Mouse (Mus musculus) kidney, embryonic 15.5 days (tissue): Measurements from ENCODE around the gene Cbr4. TPM values are rescaled to one million over a fixed set of nuclear protein-coding genes. Genes with fewer than 3 reads are reported as not detected.

Source experiments
- ATAC-seq: fragments of 200-750 bp; cut with Nextera tagmentation; replicated peaks from 2 replicates; pipeline ENCODE4 v1.8.0; 2017; ENCODE audit warnings: moderate TSS enrichment; ENCODE audit not compliant: low FRiP score
- H3K27ac ChIP-seq: fragments of 300-500 bp; sonication (generic); 2 replicates; pipeline ENCODE4 v1.5.1; 2015; ENCODE audit warnings: mild to moderate bottlenecking, inconsistent platforms
- H3K27me3 ChIP-seq: fragments of 300-500 bp; sonication (generic); 2 replicates; pipeline ENCODE4 v1.6.1; 2015; ENCODE audit warnings: inconsistent platforms
- H3K36me3 ChIP-seq: fragments of 300-500 bp; sonication (generic); 2 replicates; pipeline ENCODE4 v1.6.1; 2015; ENCODE audit warnings: inconsistent platforms
- H3K4me1 ChIP-seq: fragments of 300-500 bp; sonication (generic); 2 replicates; pipeline ENCODE4 v1.6.1; 2015; ENCODE audit warnings: inconsistent platforms
- H3K4me2 ChIP-seq: fragments of 300-500 bp; sonication (generic); 2 replicates; pipeline ENCODE4 v1.6.1; 2015; ENCODE audit warnings: moderate library complexity, mild to moderate bottlenecking, inconsistent platforms
- H3K4me3 ChIP-seq: fragments of 300-500 bp; sonication (generic); replicated peaks from 2 replicates; pipeline ENCODE4 v1.5.1; 2015; ENCODE audit warnings: mild to moderate bottlenecking, inconsistent platforms
- H3K9ac ChIP-seq: fragments of 300-500 bp; sonication (generic); 2 replicates; pipeline ENCODE4 v1.6.1; 2015; ENCODE audit warnings: mild to moderate bottlenecking, inconsistent platforms
- H3K9me3 ChIP-seq: fragments of 300-500 bp; sonication (generic); replicated peaks from 2 replicates; pipeline ENCODE4 v1.6.1; 2016; ENCODE audit warnings: inconsistent platforms
- WGBS: fragments of 180-500 bp; shearing (Covaris S2); methylation state at CpG from one replicate; pipeline ENCODE4 v1.1.7; 2015; ENCODE audit warnings: mixed read lengths; 5-methylcytosine and 5-hydroxymethylcytosine counted together
- polyA plus RNA-seq: library from polyadenylated mRNA; unstranded; fragments of >200 nt; fragmentation: Nextera tagmentation; extraction: Ambion mirVana; gene quantifications from 2 replicates; pipeline ENCODE4 v1.2.1, GENCODE M21; 2015

Gene Cbr4
- polyA plus RNA-seq, 1 experiment from 2014 or later: 31.1 TPM

DNA sequence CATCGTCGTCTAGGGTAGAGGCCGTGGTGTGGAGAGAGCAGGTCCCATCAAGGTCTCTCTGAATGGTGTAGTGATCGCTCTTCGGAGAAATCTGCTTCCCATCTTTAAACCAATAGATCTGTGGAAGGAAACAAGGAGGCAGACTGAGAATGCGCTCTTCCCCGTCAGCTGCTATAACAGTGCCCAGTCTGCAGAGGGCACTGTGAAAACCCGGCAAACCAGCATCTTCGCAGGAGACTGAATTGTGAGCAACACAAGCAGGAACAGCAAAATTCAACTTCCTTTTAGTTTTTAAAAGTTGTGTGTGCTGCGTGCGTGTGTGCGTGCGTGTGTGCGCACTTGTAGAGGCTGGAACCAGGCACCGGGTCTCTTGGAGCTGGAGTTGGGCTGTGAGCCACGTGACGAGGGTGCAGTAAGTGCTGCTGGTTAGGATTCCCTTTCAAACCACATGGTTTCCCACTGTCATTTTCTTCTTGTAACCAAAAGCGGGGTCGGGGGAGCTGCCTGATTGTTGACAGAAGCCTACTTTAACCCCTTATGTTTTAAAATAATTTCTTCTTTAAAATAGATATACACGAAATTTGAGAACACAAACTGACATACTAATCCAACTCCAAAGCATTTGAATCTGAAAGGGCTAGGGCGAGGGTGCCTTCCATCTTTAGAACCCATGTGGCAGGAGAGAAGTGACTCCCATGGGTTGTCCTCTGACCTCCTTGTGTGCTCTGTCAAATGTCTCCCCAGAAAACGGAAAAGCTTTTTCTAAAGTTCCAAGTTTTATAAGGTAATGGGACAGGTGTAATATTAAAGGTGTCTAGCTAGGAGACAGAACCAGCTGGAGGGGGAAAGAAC is 44.6 kb downstream of the Cbr4 start:
- no peak overlapping the region for H3K4me3 ChIP-seq
- 0 out of 2 replicates have a peak, but pooled peaks have one; percentile 4 for ATAC-seq
- no peaks in the 10 kb centered on the region for H3K27me3 ChIP-seq
- H3K4me1 ChIP-seq: no peaks in the 10 kb centered on the region
- WGBS: 72% methylated on average over 22 of the region's 22 CpGs
- H3K27ac ChIP-seq: no peak overlapping the region
- no peak overlapping the region for H3K9ac ChIP-seq
- peaks cover 55% of the 10 kb centered on the region for H3K36me3 ChIP-seq
- no peaks in the 10 kb centered on the region for H3K9me3 ChIP-seq
- no peak overlapping the region for H3K4me2 ChIP-seq

DNA sequence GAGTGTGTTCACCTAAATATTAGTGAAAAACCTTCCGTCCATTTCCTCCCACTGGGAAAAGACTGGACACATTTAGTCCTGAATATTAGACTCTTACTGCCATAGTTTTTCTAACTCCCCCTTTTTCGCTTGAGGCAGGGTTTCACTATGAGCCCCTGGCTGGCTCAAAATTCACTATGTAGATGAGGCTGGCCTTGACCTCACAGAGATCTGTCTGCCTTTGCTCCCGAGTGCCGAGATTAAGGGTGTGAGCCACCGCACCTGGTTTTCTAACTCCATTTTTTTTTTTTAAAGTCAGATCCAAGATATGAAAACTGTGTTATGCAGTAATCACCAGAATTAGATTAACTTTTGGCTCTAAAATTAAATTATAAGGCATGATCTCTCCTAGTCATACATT is 45.3 kb downstream of the Cbr4 start:
- Histone ChIP-seq H3K9me3 (no peaks in the 10 kb centered on the region), H3K27me3 (no peaks in the 10 kb centered on the region), H3K4me1 (no peaks in the 10 kb centered on the region), H3K4me3 (no peak overlapping the region), H3K27ac (no peak overlapping the region), H3K9ac (no peak overlapping the region), H3K4me2 (no peak overlapping the region), H3K36me3 (peaks cover 54% of the 10 kb centered on the region)
- no peak for ATAC-seq
- 80% methylated on average over 5 of the region's 5 CpGs for WGBS

DNA sequence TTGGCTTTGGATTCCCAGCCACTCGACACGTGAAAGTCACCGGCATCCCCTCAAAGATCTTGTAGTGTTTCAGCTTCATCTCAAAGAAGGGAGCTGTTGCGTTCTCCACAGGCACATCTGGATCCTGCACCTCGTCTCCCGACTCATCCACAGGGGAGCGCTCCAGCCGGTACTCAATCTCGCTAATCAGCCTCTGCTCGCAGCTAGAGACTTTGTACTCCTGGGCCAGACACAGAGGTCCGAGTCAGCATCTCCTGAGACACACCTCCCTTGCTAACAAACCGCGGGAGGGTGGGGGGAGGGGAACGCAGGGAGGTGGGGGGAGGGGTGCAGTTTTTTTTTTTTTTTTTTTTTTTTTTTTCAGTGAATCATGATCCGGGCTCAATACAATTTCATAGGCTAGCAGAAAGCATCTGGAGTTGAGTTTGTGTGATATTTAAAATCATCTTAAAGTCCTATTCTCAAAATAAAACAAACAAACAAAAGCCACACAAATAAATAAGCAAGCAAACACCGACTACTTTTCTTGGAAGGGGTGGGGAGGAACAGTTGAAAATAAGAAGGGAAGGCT is 45.9 kb downstream of the Cbr4 start:
- Histone ChIP-seq H3K36me3 (peaks cover 52% of the 10 kb centered on the region), H3K27ac (no peak overlapping the region)

DNA sequence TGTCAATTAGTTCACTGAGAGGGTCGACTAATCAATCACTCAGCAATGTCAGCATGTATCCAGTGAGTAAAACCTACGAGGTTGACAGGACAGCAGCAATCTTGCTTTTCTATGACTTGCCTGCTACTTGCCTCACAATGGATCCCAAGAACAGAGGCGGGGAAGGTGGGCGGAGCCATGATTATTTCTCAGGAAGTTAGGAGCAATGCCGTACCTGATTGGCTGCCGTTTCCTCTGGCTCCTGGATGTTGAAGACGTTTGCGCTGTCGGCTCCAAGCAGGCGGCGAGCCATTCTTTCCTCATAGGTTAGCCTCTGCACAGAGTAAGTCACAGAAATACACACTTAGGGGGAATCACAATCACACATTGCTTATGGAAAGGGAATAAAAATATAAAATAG is 47.9 kb downstream of the Cbr4 start:
- Histone ChIP-seq H3K27ac (no peak overlapping the region), H3K27me3 (no peaks in the 10 kb centered on the region), H3K4me1 (no peaks in the 10 kb centered on the region), H3K4me3 (no peak overlapping the region), H3K4me2 (no peak overlapping the region), H3K9ac (no peak overlapping the region), H3K9me3 (no peaks in the 10 kb centered on the region), H3K36me3 (peaks cover 41% of the 10 kb centered on the region)
- no peak for ATAC-seq
- 81% methylated on average over 11 of the region's 11 CpGs for WGBS

More for the DNA sequence above, 45.9 kb downstream of the Cbr4 start:
- 59% methylated on average over 16 of the region's 16 CpGs for WGBS
- H3K27me3 ChIP-seq: no peaks in the 10 kb centered on the region
- no peaks in the 10 kb centered on the region for H3K4me1 ChIP-seq
- no peak overlapping the region for H3K9ac ChIP-seq
- no peak overlapping the region for H3K4me2 ChIP-seq
- no peaks in the 10 kb centered on the region for H3K9me3 ChIP-seq
- no peak overlapping the region for H3K4me3 ChIP-seq
- ATAC-seq: no peak; the same call in 1 of the 2 replicates

DNA sequence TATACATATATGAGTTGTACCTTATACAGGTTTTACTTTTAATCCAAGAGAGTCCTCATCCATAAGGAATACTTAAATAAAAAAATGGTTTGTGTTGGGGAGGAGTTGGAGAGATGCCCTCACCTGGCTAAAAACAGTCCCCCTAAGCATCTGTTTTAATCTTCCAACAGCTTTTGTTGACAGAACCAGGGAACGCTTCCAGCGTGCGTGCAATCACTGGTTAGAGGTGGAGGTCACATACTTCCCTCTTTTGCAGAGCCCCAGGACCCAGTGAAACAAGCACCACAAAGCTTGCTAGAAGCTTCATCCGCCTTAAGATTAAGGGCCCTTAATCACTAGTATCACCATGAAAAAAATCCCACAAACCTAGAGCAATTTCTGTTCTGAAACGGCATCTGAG is 49.9 kb downstream of the Cbr4 start:
- no peaks in the 10 kb centered on the region for H3K4me1 ChIP-seq
- peaks cover 31% of the 10 kb centered on the region for H3K36me3 ChIP-seq
- no peak overlapping the region for H3K27ac ChIP-seq
- H3K9ac ChIP-seq: no peak overlapping the region
- ATAC-seq: no peak
- no peaks in the 10 kb centered on the region for H3K9me3 ChIP-seq
- 80% methylated on average over 5 of the region's 5 CpGs for WGBS
- H3K27me3 ChIP-seq: no peaks in the 10 kb centered on the region
- no peak overlapping the region for H3K4me3 ChIP-seq
- no peak overlapping the region for H3K4me2 ChIP-seq

DNA sequence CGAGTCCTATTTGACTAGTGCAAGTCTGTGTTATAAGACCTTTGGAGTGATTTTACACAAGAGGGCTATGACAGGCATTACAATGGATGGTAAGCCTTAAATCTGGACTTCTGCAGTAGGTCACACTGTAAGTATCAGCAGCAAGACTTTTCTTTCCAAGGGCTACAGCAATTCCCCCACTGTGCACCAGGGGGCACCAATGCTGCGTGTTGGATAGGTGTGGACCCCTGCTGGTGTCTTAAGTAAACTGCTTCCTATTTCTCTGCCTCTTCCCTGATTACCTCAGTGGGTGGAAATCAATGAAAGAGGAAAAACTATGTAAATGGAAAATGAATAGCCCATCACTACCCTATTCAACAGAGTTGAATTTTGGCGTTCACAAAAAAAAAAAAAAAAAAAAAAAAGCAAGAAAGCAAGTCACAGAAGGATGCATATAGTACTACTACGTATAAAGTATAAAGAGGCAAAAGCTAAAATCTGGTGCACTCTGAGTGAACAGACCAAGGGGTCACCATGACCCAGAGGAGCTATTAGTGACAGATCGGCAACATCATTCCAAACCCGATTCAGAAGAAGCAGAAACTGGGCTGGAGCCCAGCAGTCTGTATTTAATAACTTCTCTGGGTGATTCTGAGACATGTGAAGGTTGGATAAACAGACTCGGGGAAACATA is 52.4 kb downstream of the Cbr4 start:
- peak; percentile 46 for ATAC-seq
- H3K36me3 ChIP-seq: peaks cover 26% of the 10 kb centered on the region
- H3K9ac ChIP-seq: no peak overlapping the region
- no peaks in the 10 kb centered on the region for H3K4me1 ChIP-seq
- 44% methylated on average over 7 of the region's 7 CpGs for WGBS
- H3K4me2 ChIP-seq: no peak overlapping the region
- H3K4me3 ChIP-seq: no peak overlapping the region
- H3K9me3 ChIP-seq: no peaks in the 10 kb centered on the region
- no peaks in the 10 kb centered on the region for H3K27me3 ChIP-seq
- no peak overlapping the region for H3K27ac ChIP-seq

DNA sequence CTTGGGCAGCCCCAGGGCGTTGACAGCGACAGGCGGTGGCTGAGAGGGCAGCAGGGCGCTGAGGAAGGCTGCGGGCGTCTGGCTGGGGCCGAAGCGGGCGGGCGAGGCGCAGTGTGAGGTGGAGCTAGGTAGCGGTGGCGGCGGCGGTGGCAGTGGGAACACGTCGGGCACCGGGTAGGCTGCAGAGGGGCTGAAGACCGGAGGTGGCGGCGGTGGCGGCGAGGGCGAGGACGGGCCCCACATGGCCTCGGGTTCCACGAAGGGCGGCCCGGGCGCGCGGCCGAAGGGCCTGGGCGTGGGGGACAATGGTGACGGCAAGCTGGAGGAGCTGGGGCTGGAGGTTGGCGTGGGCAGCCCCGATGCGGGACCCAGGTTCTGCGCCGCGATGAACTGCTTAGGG is 62.1 kb downstream of the Cbr4 start:
- 0 out of 2 replicates have a peak, but pooled peaks have one; percentile 33 for ATAC-seq
- Histone ChIP-seq H3K4me2 (no peak overlapping the region), H3K9ac (no peak overlapping the region), H3K4me1 (0 out of 2 replicates have a peak, but pooled peaks cover 4% of the 10 kb centered on the region), H3K36me3 (peaks cover 25% of the 10 kb centered on the region), H3K27ac (no peak overlapping the region), H3K27me3 (no peaks in the 10 kb centered on the region), H3K9me3 (peaks cover 14% of the 10 kb centered on the region; the same call in 1 of the 2 replicates), H3K4me3 (no peak overlapping the region)
- 74% methylated on average over 41 of the region's 41 CpGs for WGBS

DNA sequence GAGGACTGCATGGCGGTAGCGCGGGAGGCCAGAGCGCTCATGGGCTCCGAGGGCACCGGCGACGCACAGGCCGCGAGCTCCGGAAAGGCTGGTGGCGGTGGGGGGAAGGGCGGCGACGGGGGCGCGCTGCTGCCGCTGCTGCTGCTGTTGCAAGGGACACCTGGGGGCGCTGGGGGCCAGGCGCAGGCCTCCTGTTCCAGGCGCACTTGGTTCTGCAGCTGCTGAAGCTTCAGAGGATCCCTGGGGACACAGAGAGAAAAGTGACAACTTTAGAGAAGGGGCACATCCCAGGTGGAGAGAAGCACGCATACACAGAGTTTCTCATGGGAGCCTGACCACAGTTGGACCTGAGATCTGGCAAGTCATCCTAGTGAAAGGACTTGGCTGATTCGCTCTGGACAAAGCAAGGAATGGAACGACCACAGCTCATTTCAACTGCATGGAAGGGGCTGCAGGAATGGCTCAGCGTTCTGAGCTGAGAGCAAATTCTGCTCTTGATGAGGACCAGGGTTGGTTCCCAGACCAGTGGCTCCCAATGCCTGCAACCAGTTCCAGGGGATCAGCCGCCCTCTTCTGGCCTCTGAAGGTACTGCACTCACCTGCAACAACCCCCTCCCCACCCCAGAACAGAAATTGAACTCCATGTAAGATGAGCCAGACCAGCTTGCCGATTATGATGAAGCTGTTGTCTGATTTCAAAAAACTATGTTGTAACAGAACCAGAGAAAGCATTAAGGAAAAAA is 62.6 kb downstream of the Cbr4 start:
- Histone ChIP-seq H3K4me2 (no peak overlapping the region), H3K4me3 (no peak overlapping the region), H3K9ac (no peak overlapping the region), H3K27ac (no peak overlapping the region), H3K9me3 (peaks cover 14% of the 10 kb centered on the region; the same call in 1 of the 2 replicates), H3K27me3 (no peaks in the 10 kb centered on the region), H3K36me3 (peaks cover 25% of the 10 kb centered on the region), H3K4me1 (0 out of 2 replicates have a peak, but pooled peaks cover 4% of the 10 kb centered on the region)
- no peak for ATAC-seq
- WGBS: 57% methylated on average over 27 of the region's 27 CpGs

DNA sequence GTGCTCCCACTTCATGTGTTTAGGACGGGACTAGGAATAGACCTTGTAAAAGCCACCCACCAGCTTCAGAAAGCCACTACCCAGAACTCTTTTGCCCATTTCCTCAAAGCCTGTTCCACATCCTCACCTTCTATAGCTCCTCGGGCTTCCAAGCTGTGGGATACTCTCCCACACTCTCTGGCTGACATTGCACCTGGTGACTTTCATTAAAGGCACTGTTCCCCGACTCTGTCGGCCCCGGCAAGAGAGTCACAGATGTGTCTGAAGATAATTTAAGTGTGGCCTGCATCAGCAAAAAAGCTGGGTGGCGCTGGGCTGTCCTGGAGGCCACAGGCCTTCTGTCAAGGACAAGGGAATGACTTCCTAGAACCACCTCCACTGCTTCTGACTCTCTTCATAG is 64.7 kb downstream of the Cbr4 start:
- WGBS: 48% methylated on average over 6 of the region's 6 CpGs
- H3K9ac ChIP-seq: no peak overlapping the region
- peaks cover 14% of the 10 kb centered on the region; the same call in 1 of the 2 replicates for H3K9me3 ChIP-seq
- H3K4me1 ChIP-seq: 0 out of 2 replicates have a peak, but pooled peaks cover 12% of the 10 kb centered on the region
- H3K36me3 ChIP-seq: peaks cover 25% of the 10 kb centered on the region
- no peak overlapping the region for H3K27ac ChIP-seq
- H3K4me2 ChIP-seq: no peak overlapping the region
- no peak for ATAC-seq
- H3K27me3 ChIP-seq: no peaks in the 10 kb centered on the region
- no peak overlapping the region for H3K4me3 ChIP-seq

DNA sequence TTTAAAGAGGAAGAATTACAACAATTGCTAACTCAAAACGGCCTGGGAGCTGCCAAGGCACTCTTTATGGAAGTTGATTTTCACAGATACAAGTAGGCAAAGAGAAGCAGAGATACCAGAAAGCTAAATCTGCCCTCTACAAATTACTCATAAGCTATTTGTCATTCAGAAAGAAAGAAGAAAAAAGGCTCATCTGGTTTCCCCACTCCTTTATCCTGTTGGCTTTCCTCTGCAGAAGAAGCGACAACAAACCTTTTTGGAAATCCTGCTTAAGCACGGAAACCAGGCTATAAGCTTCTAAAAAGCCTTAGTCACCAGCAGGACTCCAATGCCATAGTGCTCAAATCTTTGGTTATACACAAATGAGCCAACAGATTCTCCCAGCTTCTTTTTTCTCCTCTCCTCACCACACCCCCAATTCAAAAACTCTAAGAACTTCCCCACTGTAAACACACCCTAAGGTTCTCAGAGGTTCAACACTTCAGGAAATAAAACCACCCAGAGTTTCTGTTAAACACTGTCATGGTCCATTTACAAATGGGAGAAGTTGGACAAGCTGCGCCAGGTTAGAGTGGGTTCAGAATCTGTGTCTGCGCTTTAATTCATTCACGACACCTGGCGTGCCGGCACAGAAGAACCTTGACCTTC is 65.3 kb downstream of the Cbr4 start:
- 66% methylated on average over 8 of the region's 8 CpGs for WGBS
- peaks cover 24% of the 10 kb centered on the region for H3K36me3 ChIP-seq
- H3K4me2 ChIP-seq: no peak overlapping the region
- no peak overlapping the region for H3K27ac ChIP-seq
- 0 out of 2 replicates have a peak, but pooled peaks cover 12% of the 10 kb centered on the region for H3K4me1 ChIP-seq
- H3K4me3 ChIP-seq: no peak overlapping the region
- H3K27me3 ChIP-seq: no peaks in the 10 kb centered on the region
- peaks cover 14% of the 10 kb centered on the region; the same call in 1 of the 2 replicates for H3K9me3 ChIP-seq
- no peak for ATAC-seq
- no peak overlapping the region for H3K9ac ChIP-seq

DNA sequence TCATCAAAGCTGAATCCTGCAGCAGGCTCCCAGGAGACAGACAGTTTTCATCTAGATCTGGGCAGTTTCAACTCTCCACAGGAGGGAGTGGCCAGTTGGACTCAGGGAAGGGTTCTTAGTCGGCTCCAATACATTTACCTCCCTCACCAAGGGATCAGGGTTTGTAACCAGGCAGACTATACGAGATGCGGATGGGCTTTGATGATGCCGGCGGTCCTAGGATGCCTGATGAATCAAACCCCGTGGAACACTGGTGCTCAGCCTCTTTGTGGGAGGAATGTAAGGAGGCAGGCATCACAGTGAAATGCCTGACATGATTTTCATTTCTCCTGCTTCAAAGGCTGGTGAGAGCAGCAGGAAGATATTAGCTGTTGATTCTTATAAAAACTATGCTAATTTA is 67.8 kb downstream of the Cbr4 start:
- Histone ChIP-seq H3K4me3 (no peak overlapping the region), H3K4me1 (peaks cover 25% of the 10 kb centered on the region), H3K4me2 (no peak overlapping the region), H3K9me3 (no peaks in the 10 kb centered on the region), H3K27ac (no peak overlapping the region), H3K9ac (no peak overlapping the region), H3K36me3 (peaks cover under 1% of the 10 kb centered on the region; the same call in 1 of the 2 replicates), H3K27me3 (no peaks in the 10 kb centered on the region)
- no peak for ATAC-seq
- 73% methylated on average over 6 of the region's 6 CpGs for WGBS
